Comparison of ENCODE assay signal across 23 mouse cellular contexts in genomic region chr13:92027951-92028350, GRCm38 (mm10).
DNase-seq lines count a peak whose midpoint lies in the region; ATAC-seq and TF ChIP-seq lines count a peak whose summit lies in the region.
"Had no signal": no experiment of that assay in that cellular context is flagged by ENCODE, and none has a peak within 500 bp of the region (broad histone marks: within the 10 kb centered on the region; RNA-seq: fewer than 3 reads in every experiment).

No protein-coding gene starts in this region.

- 72% methylated on average over 5 of the region's 5 CpGs for WGBS in embryonic facial prominence, embryonic 13.5 days
- WGBS in embryonic facial prominence, embryonic 10.5 days = 85% methylated on average over 5 of the region's 5 CpGs
- WGBS in limb, embryonic 14.5 days = 58% methylated on average over 5 of the region's 5 CpGs
- WGBS in hindbrain, embryonic 10.5 days = 90% methylated on average over 5 of the region's 5 CpGs

- no peak overlapping the region for H3K4me3 ChIP-seq in embryonic facial prominence, embryonic 13.5 days
- H3K4me3 ChIP-seq in embryonic facial prominence, embryonic 10.5 days = no peak overlapping the region
- H3K4me3 ChIP-seq in layer of hippocampus, adult 2 months = no peak overlapping the region
- H3K4me3 ChIP-seq in limb, embryonic 14.5 days (replicated peaks; ENCODE audit: low read length) = no peak overlapping the region
- no peak overlapping the region for H3K4me3 ChIP-seq in hindbrain, embryonic 10.5 days
- H3K4me3 ChIP-seq: forebrain, embryonic 15.5 days; heart, embryonic 15.5 days had no signal

- no peak for TF ChIP-seq POLR2A in limb, embryonic 14.5 days (IDR thresholded peaks at IDR 0.05; ENCODE audit: borderline replicate concordance, extremely low read depth, insufficient read depth, insufficient read length)

- no peak overlapping the region for H3K9ac ChIP-seq in embryonic facial prominence, embryonic 13.5 days
- H3K9ac ChIP-seq in limb, embryonic 14.5 days (ENCODE audit: low read depth, low read length, severe bottlenecking) = no peak overlapping the region
- H3K9ac ChIP-seq: forebrain, embryonic 15.5 days; heart, embryonic 15.5 days; hindbrain, embryonic 14.5 days had no signal

- ATAC-seq in embryonic facial prominence, embryonic 13.5 days (ENCODE audit: insufficient number of reproducible peaks, insufficient read depth, low FRiP score, low TSS enrichment, low read depth) = no peak
- ATAC-seq in limb, embryonic 14.5 days (ENCODE audit: low FRiP score, low read depth) = 0 out of 2 replicates have a peak, but pooled peaks have one; percentile 37
- ATAC-seq: CD4-positive, CD25-positive, alpha-beta regulatory T cell, adult 4 months; forebrain, embryonic 15.5 days had no signal

- no peak overlapping the region for H3K4me2 ChIP-seq in embryonic facial prominence, embryonic 13.5 days
- no peak overlapping the region for H3K4me2 ChIP-seq in limb, embryonic 14.5 days (replicated peaks; ENCODE audit: low read depth, low read length, severe bottlenecking)
- H3K4me2 ChIP-seq: forebrain, embryonic 15.5 days; heart, embryonic 11.5 days; heart, embryonic 15.5 days; hindbrain, embryonic 14.5 days had no signal

- no peak for DNase-seq in embryonic facial prominence, embryonic 10.5 days (ENCODE audit: low spot score)
- DNase-seq in layer of hippocampus, adult 2 months (ENCODE audit: low spot score in 2 of 2) = no peak
- DNase-seq in layer of hippocampus, adult 9-11 months = no peak
- peak; percentile 57 for DNase-seq in brain, adult 2 months (ENCODE audit: low read depth, low spot score)
- DNase-seq in limb, embryonic 14.5 days (ENCODE audit: low spot score) = peak; percentile 34
- no peak for DNase-seq in kidney, adult 9 months
- DNase-seq in hindbrain, embryonic 10.5 days (ENCODE audit: low spot score) = no peak
- DNase-seq: adrenal gland, adult 8-10 months; adrenal gland, postnatal 36 days; B cell, adult 2 months; cerebellum, adult 11 months; cerebellum, adult 8-10 months; cerebellum, postnatal 14 days; gastrocnemius, postnatal 25 days; heart, adult 18-20 months; heart, postnatal 14 days had no signal

- no peaks in the 10 kb centered on the region for H3K36me3 ChIP-seq in embryonic facial prominence, embryonic 13.5 days
- no peaks in the 10 kb centered on the region for H3K36me3 ChIP-seq in embryonic facial prominence, embryonic 10.5 days (replicated peaks)
- H3K36me3 ChIP-seq in limb, embryonic 14.5 days (ENCODE audit: control insufficient read depth, insufficient read depth, low read length) = no peaks in the 10 kb centered on the region
- no peaks in the 10 kb centered on the region for H3K36me3 ChIP-seq in hindbrain, embryonic 10.5 days
- H3K36me3 ChIP-seq: forebrain, embryonic 15.5 days; G1E; heart, embryonic 15.5 days had no signal

- H3K4me1 ChIP-seq in embryonic facial prominence, embryonic 13.5 days = no peaks in the 10 kb centered on the region; the same call in 1 of the 2 replicates
- no peaks in the 10 kb centered on the region for H3K4me1 ChIP-seq in embryonic facial prominence, embryonic 10.5 days
- peaks cover 4% of the 10 kb centered on the region for H3K4me1 ChIP-seq in limb, embryonic 14.5 days (ENCODE audit: control insufficient read depth, insufficient read depth, low read length)
- H3K4me1 ChIP-seq in hindbrain, embryonic 10.5 days (replicated peaks) = no peaks in the 10 kb centered on the region
- H3K4me1 ChIP-seq: forebrain, embryonic 15.5 days; heart, embryonic 15.5 days had no signal

- H3K27me3 ChIP-seq in embryonic facial prominence, embryonic 13.5 days = no peaks in the 10 kb centered on the region
- no peaks in the 10 kb centered on the region for H3K27me3 ChIP-seq in embryonic facial prominence, embryonic 10.5 days (replicated peaks; ENCODE audit: low read depth, poor library complexity, severe bottlenecking)
- H3K27me3 ChIP-seq in limb, embryonic 14.5 days (ENCODE audit: control insufficient read depth, insufficient read depth, low read length) = no peaks in the 10 kb centered on the region
- no peaks in the 10 kb centered on the region for H3K27me3 ChIP-seq in hindbrain, embryonic 10.5 days (ENCODE audit: insufficient read depth, poor library complexity, severe bottlenecking)
- H3K27me3 ChIP-seq: forebrain, embryonic 15.5 days; heart, embryonic 15.5 days had no signal

- H3K27ac ChIP-seq in embryonic facial prominence, embryonic 13.5 days = peak overlapping the region; percentile 61; the same call in 1 of the 2 replicates
- H3K27ac ChIP-seq in embryonic facial prominence, embryonic 10.5 days (replicated peaks) = no peak overlapping the region
- 0 out of 2 replicates have a peak overlapping the region, but pooled peaks have one; percentile 14 for H3K27ac ChIP-seq in layer of hippocampus, adult 2 months
- H3K27ac ChIP-seq in limb, embryonic 14.5 days (replicated peaks; ENCODE audit: low read depth, low read length) = peak overlapping the region; percentile 69
- H3K27ac ChIP-seq in hindbrain, embryonic 10.5 days = no peak overlapping the region
- H3K27ac ChIP-seq: forebrain, embryonic 15.5 days; heart, embryonic 15.5 days; hindbrain, embryonic 14.5 days had no signal

- H3K9me3 ChIP-seq in embryonic facial prominence, embryonic 13.5 days = no peaks in the 10 kb centered on the region
- H3K9me3 ChIP-seq in embryonic facial prominence, embryonic 10.5 days = no peaks in the 10 kb centered on the region
- H3K9me3 ChIP-seq in limb, embryonic 14.5 days (ENCODE audit: control insufficient read depth, low read length) = no peaks in the 10 kb centered on the region
- H3K9me3 ChIP-seq in hindbrain, embryonic 10.5 days = no peaks in the 10 kb centered on the region
- H3K9me3 ChIP-seq: forebrain, embryonic 15.5 days; G1E; heart, embryonic 15.5 days had no signal

- no peak for TF ChIP-seq CTCF in layer of hippocampus, adult 2 months (conservative IDR thresholded peaks at IDR 0.05)

Comparison
In these comparisons a context has a peak if more than half of its experiments do, and no peak if none do; other contexts are left out.
1. H3K27ac ChIP-seq: peak in embryonic facial prominence, embryonic 13.5 days (single experiment), layer of hippocampus, adult 2 months (single experiment) and limb, embryonic 14.5 days (single experiment); none in embryonic facial prominence, embryonic 10.5 days (single experiment) and hindbrain, embryonic 10.5 days (single experiment).
2. DNase-seq: peak in brain, adult 2 months (single experiment) and limb, embryonic 14.5 days (single experiment); none in embryonic facial prominence, embryonic 10.5 days (single experiment), layer of hippocampus, adult 2 months (0 of 2), layer of hippocampus, adult 9-11 months (single experiment), kidney, adult 9 months (single experiment) and hindbrain, embryonic 10.5 days (single experiment).